Mouse (Mus musculus) forebrain, embryonic 13.5 days (tissue): Measurements from ENCODE around the gene Krt26. TPM values are rescaled to one million over a fixed set of nuclear protein-coding genes. Genes with fewer than 3 reads are reported as not detected.

Source experiments
- ATAC-seq: fragments of 200-750 bp; cut with Nextera tagmentation; 2 replicates; pipeline ENCODE4 v1.8.0; 2017
- H3K27ac ChIP-seq: fragments of 300-500 bp; sonication (generic); 2 replicates; pipeline ENCODE4 v1.5.1; 2015; ENCODE audit warnings: inconsistent platforms, mild to moderate bottlenecking, moderate library complexity
- H3K27me3 ChIP-seq: fragments of 300-500 bp; sonication (generic); 2 replicates; pipeline ENCODE4 v1.6.1; 2015; ENCODE audit warnings: mild to moderate bottlenecking, inconsistent platforms
- H3K36me3 ChIP-seq: fragments of 300-500 bp; sonication (generic); 2 replicates; pipeline ENCODE4 v1.6.1; 2015; ENCODE audit warnings: mild to moderate bottlenecking, inconsistent platforms; ENCODE audit not compliant: poor library complexity, severe bottlenecking
- H3K4me1 ChIP-seq: fragments of 300-500 bp; sonication (generic); 2 replicates; pipeline ENCODE4 v1.6.1; 2015; ENCODE audit warnings: inconsistent platforms
- H3K4me2 ChIP-seq: fragments of 300-500 bp; sonication (generic); 2 replicates; pipeline ENCODE4 v1.6.1; 2015; ENCODE audit warnings: inconsistent platforms, mild to moderate bottlenecking, moderate library complexity
- H3K4me3 ChIP-seq: fragments of 300-500 bp; sonication (generic); 2 replicates; pipeline ENCODE4 v1.5.1; 2015; ENCODE audit warnings: mild to moderate bottlenecking, inconsistent platforms
- H3K9ac ChIP-seq: fragments of 300-500 bp; sonication (generic); 2 replicates; pipeline ENCODE4 v1.6.1; 2015; ENCODE audit warnings: mild to moderate bottlenecking, inconsistent platforms
- H3K9me3 ChIP-seq: fragments of 300-500 bp; sonication (generic); replicated peaks from 2 replicates; pipeline ENCODE4 v1.6.1; 2016; ENCODE audit warnings: inconsistent platforms
- WGBS: fragments of 180-500 bp; shearing (Covaris S2); methylation state at CpG from one replicate; pipeline ENCODE4 v1.1.7; 2015; 5-methylcytosine and 5-hydroxymethylcytosine counted together
- polyA plus RNA-seq: library from polyadenylated mRNA; unstranded; fragments of >200 nt; fragmentation: Nextera tagmentation; extraction: Ambion mirVana; gene quantifications from 2 replicates; pipeline ENCODE4 v1.2.1, GENCODE M21; 2015

The Krt26 gene
- 0.09 TPM in 1 of 2 replicates, not detected in the other for polyA plus RNA-seq

DNA sequence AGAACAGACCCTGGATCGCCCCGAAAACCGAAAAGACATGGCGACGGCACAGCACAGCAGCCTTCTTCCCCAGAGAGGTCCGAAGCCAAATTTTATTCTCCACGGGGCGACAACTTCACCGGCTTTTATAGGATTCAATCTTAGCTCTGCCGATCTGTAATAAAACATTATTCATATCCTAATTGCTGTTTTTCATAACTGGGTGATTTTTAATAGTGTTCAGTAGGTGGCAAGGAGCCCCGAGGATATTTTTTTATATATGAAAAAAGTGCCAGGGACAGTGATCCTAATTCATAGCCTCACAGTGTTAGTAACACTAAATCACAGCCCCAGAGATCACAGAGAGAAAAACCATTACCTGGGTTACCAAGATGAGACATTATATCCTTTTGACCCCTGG lies at the start of gene Krt26:
TSS of gene Krt26 (minus strand) at position 101 of the 400 bp plus-strand sequence.
- H3K4me2 ChIP-seq, result no peak within 1 kb of the TSS
- H3K4me3 ChIP-seq, result no peak within 1 kb of the TSS
- H3K9ac ChIP-seq, result no peak within 1 kb of the TSS
- H3K9me3 ChIP-seq, result no peaks in the 10 kb centered on the region
- WGBS, result 92% methylated on average over 11 of the region's 11 CpGs
- no peaks in the 10 kb centered on the region for H3K36me3 ChIP-seq
- ATAC-seq, result no peak
- H3K27me3 ChIP-seq, result no peaks in the 10 kb centered on the region
- H3K4me1 ChIP-seq, result peaks cover 4% of the 10 kb centered on the region; the same call in 1 of the 2 replicates
- no peak within 1 kb of the TSS for H3K27ac ChIP-seq

DNA sequence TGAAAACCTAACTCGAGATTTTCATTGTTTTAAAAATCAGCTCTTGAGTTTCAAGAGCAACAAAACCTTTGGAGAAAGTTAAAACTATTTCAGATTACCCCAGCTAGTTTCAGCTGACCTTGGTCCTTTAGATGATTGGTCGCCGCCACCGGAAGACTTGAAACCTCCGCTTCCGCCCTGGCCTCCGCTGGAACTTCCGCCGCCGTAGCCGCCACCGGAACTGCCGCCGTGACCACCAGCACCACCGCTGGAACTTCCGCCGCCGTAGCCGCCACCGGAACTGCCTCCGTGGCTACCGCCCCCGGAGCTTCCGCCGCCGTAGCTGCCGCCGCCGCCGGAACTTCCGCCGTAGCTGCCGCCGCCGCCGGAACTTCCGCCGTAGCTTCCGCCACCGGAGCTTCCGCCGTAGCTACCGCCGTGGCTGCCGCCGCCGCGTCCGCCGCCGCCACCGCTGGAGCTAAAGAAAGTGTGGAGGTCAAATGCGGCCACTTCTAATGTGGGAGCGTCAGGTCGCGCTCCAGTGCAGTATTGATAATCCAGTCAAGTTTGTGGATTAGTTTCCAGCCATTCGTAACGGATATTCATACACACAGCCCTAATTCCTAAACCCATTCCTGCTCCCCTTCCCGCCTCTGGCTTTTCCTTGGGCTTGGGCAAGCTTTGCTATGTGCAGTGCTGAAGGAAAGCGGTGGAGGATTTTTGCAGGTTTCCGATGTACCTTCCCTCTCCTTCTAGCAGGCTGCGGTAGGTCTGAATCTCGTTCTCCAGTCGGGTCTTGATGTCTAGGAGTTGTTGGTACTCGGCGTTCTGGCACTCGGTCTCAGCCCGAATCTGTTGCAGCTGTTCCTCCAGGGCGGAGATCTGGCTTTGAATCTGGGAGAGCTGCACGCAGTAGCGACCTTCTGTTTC lies 48.3 kb upstream of the Krt26 start:
- peak overlapping the region; percentile 51 for H3K4me3 ChIP-seq
- peaks cover 13% of the 10 kb centered on the region for H3K27me3 ChIP-seq
- peak overlapping the region; percentile 72 for H3K4me2 ChIP-seq
- H3K9me3 ChIP-seq, result no peaks in the 10 kb centered on the region
- H3K4me1 ChIP-seq, result peaks cover 9% of the 10 kb centered on the region
- peak overlapping the region; percentile 96 for H3K27ac ChIP-seq
- 2% methylated on average over 70 of the region's 71 CpGs for WGBS
- no peaks in the 10 kb centered on the region for H3K36me3 ChIP-seq
- peak overlapping the region; percentile 75 for H3K9ac ChIP-seq
- peak; percentile 92 for ATAC-seq

DNA sequence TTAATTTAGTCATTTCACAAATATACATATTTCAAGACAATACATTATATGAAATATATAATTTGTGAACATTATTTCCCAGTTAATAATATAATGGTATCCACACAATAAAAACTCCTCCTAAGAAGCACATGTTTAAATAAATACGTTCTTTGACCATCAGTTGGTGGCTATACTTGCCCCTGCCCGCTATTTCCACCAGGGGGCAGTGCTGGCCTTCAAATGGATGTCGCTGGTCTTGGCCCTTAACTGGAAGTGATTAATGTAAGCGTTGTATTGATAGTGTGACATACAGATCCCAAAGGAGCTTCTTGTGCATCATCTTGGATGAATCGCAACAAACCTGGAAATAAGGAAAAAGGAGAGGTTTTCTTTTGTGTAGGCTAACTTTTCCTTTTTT lies 41.8 kb upstream of the Krt26 start:
- no peaks in the 10 kb centered on the region for H3K4me1 ChIP-seq
- no peak overlapping the region for H3K27ac ChIP-seq
- H3K4me3 ChIP-seq, result no peak overlapping the region
- H3K4me2 ChIP-seq, result no peak overlapping the region
- 0 out of 2 replicates have a peak, but pooled peaks have one; percentile 33 for ATAC-seq
- no peak overlapping the region for H3K9ac ChIP-seq
- peaks cover 15% of the 10 kb centered on the region for H3K27me3 ChIP-seq
- H3K36me3 ChIP-seq, result no peaks in the 10 kb centered on the region
- WGBS, result 14% methylated on average over 5 of the region's 5 CpGs
- H3K9me3 ChIP-seq, result no peaks in the 10 kb centered on the region

DNA sequence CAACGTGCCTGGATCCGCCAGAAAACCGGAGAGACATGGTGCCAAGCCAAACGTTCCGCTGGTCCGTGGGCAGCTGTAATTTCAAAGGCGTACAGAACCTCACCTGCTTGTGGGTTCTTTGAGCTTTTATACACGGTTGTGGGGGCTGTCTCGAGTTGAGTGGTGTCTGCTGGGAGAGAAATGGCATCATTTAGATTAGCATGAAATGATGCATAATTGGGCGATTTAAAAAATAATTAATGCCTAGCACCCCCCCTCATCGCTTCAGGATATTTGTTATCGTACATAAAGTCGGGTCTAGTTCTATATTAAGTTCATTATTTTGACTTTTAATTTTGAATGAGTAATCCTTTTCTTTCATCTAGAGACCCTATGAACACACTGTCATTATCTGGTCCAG lies 37.0 kb upstream of the Krt26 start, which contains the start of gene Krt28:
TSS of gene Krt28 (minus strand) at position 101 of the 400 bp plus-strand sequence.
- Histone ChIP-seq H3K4me2 (no peak within 1 kb of the TSS), H3K27me3 (peaks cover 2% of the 10 kb centered on the region; the same call in 1 of the 2 replicates), H3K27ac (no peak within 1 kb of the TSS), H3K9ac (no peak within 1 kb of the TSS), H3K9me3 (no peaks in the 10 kb centered on the region), H3K4me3 (no peak within 1 kb of the TSS), H3K36me3 (no peaks in the 10 kb centered on the region), H3K4me1 (no peaks in the 10 kb centered on the region)
- ATAC-seq, result no peak
- 85% methylated on average over 13 of the region's 13 CpGs for whole genome bisulfite sequencing

DNA sequence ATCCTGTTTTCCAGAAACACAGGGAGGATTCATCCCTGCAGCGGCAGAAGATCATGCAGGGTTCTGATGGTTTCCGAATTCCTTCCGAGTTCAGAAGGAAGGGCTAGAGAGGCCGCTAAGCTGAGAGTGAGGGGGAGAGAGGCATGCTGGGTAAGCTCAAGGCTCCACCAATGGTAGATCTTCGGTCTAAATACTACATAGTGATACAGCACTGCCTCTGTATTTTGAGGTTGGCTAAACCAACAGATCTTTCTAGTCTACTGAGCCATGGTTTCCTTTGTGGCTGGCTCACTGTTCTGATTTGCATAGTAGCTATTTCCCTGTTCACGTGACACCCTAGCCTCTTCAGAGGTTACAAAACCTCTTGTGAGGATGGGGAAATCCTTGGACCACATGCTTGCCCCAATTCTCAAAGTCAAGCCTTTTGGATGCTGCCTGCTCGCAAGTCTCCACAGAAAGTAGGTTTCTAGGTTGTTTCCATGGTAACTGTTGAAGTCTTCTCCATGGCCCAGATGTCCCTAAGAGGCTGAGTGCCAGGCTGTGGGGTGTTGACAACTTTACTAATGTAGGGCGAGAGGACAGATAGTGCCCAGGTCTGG lies 32.2 kb upstream of the Krt26 start:
- WGBS, result 82% methylated on average over 8 of the region's 8 CpGs
- Histone ChIP-seq H3K27ac (no peak overlapping the region), H3K27me3 (0 out of 2 replicates have a peak, but pooled peaks cover 5% of the 10 kb centered on the region), H3K36me3 (no peaks in the 10 kb centered on the region), H3K4me3 (no peak overlapping the region), H3K9me3 (no peaks in the 10 kb centered on the region), H3K4me1 (no peaks in the 10 kb centered on the region), H3K9ac (no peak overlapping the region), H3K4me2 (no peak overlapping the region)
- ATAC-seq, result no peak

DNA sequence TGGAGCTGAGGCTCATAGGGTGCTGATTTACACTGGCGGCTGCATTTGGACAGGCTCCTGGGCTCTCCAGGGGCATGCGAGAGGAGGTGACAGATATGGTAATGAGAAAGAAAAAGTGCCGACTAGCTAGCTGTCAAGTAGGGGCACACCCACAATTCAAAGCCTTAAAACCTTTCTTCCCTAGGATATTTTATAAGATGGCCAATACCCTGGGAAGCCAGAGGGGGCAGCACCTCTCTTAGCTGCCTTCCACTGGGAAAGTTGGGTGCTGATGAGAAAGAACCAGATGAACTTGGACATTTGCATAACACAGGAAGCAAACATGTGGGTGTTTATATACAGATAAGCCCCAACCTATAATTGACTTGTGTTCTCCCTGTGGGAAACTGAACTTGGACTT lies 31.5 kb upstream of the Krt26 start:
- ATAC-seq, result no peak
- Histone ChIP-seq H3K27me3 (0 out of 2 replicates have a peak, but pooled peaks cover 5% of the 10 kb centered on the region), H3K27ac (no peak overlapping the region), H3K4me2 (no peak overlapping the region), H3K36me3 (no peaks in the 10 kb centered on the region), H3K9me3 (no peaks in the 10 kb centered on the region), H3K4me1 (no peaks in the 10 kb centered on the region), H3K9ac (no peak overlapping the region), H3K4me3 (no peak overlapping the region)
- WGBS, result 24% methylated on average over 3 of the region's 3 CpGs

DNA sequence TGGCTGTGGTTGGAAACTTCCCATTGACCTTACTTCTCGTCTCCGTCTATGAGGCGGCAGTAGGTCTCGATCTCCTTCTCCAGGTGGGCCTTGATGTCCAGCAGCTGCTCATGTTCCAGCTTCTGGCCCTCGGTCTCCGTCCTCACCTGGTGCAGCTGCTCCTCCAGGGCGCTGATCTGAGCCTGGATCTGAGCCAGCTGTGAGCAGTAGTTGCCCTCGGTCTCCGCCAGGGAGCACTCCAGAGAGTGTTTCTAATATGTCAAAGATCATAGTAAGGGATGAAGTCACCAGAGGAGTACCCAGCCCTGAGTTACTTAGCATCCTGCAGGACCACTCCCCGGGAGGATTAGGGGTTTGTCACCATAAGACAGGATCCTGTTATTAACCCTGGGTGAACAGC lies 29.0 kb upstream of the Krt26 start:
- no peak overlapping the region for H3K9ac ChIP-seq
- no peaks in the 10 kb centered on the region for H3K36me3 ChIP-seq
- H3K4me1 ChIP-seq, result no peaks in the 10 kb centered on the region
- no peak overlapping the region for H3K4me2 ChIP-seq
- ATAC-seq, result no peak
- 45% methylated on average over 10 of the region's 10 CpGs for WGBS
- no peak overlapping the region for H3K27ac ChIP-seq
- H3K9me3 ChIP-seq, result no peaks in the 10 kb centered on the region
- 0 out of 2 replicates have a peak, but pooled peaks cover 5% of the 10 kb centered on the region for H3K27me3 ChIP-seq
- no peak overlapping the region for H3K4me3 ChIP-seq

DNA sequence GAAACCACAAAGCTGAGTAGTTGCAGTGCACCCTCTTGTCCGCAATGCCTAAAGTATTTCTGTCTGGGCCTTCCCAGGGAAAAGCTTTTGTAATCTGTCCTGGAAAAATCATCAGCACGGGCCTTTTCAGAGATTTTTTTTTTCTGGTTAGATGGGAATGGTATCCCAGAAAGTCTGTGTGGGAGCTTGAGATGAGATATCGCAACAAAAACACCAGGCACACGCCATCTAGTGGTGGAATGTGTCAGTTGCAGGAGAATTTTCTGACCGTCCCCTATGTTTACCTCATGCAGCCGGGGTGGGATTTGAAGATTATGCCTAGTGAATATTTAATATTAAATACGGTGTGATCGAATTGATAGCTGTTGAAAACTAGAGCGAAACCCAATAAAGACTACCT lies 26.6 kb upstream of the Krt26 start:
- Histone ChIP-seq H3K9ac (no peak overlapping the region), H3K9me3 (no peaks in the 10 kb centered on the region), H3K36me3 (no peaks in the 10 kb centered on the region), H3K4me1 (no peaks in the 10 kb centered on the region), H3K27ac (no peak overlapping the region), H3K27me3 (0 out of 2 replicates have a peak, but pooled peaks cover 5% of the 10 kb centered on the region), H3K4me2 (no peak overlapping the region), H3K4me3 (no peak overlapping the region)
- no peak for ATAC-seq
- 25% methylated on average over 9 of the region's 9 CpGs for WGBS

DNA sequence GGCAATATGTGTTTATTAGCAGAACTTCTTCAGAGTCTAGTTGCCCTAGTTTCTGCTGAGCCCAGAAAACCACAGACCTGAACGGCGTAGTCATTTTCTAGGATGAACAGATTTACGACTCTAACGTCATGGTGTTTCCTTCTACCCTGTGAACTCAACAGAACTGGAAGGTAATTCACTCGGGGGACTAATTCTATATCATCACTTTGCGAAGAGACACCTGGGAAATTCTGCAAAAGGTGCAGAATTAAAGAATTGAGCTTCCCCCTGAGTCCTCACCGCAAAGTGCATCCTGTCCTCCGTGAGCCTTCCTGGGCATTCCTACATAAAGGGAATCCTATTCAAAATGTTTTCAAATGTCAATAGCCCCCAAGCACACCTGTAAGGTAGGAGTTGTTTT lies 23.7 kb upstream of the Krt26 start:
- Histone ChIP-seq H3K4me1 (no peaks in the 10 kb centered on the region), H3K4me2 (no peak overlapping the region), H3K27me3 (0 out of 2 replicates have a peak, but pooled peaks cover 5% of the 10 kb centered on the region), H3K4me3 (no peak overlapping the region), H3K36me3 (no peaks in the 10 kb centered on the region), H3K9ac (no peak overlapping the region), H3K27ac (no peak overlapping the region), H3K9me3 (no peaks in the 10 kb centered on the region)
- ATAC-seq, result no peak
- WGBS, result 91% methylated on average over 8 of the region's 8 CpGs

DNA sequence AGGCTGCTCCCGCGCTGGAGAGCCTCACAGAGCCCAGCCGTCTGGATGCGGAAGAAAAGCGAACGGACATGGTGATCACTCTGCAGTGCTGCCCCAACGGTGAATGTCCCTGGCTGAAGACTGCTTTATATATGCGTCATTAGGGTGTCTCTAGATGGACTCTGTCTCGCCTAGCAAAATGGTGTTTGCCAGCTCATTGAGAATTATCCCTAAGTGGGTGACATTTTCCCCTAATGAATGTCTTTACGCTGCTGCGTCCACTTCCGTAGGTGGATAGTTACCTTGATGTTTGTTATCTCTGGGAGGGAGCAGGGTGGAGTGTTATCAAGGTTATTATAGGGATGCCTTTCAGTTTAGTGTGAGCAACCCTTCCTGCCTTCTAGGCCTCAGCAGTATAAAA lies 13.2 kb upstream of the Krt26 start, which contains the start of gene Krt27:
TSS of gene Krt27 (minus strand) at position 101 of the 400 bp plus-strand sequence.
- H3K4me2 ChIP-seq, result no peak within 1 kb of the TSS
- ATAC-seq, result no peak
- no peak within 1 kb of the TSS for H3K9ac ChIP-seq
- H3K27me3 ChIP-seq, result no peaks in the 10 kb centered on the region
- H3K4me1 ChIP-seq, result no peaks in the 10 kb centered on the region
- H3K4me3 ChIP-seq, result no peak within 1 kb of the TSS
- 79% methylated on average over 12 of the region's 12 CpGs for WGBS
- H3K27ac ChIP-seq, result no peak within 1 kb of the TSS
- H3K36me3 ChIP-seq, result no peaks in the 10 kb centered on the region
- H3K9me3 ChIP-seq, result no peaks in the 10 kb centered on the region

DNA sequence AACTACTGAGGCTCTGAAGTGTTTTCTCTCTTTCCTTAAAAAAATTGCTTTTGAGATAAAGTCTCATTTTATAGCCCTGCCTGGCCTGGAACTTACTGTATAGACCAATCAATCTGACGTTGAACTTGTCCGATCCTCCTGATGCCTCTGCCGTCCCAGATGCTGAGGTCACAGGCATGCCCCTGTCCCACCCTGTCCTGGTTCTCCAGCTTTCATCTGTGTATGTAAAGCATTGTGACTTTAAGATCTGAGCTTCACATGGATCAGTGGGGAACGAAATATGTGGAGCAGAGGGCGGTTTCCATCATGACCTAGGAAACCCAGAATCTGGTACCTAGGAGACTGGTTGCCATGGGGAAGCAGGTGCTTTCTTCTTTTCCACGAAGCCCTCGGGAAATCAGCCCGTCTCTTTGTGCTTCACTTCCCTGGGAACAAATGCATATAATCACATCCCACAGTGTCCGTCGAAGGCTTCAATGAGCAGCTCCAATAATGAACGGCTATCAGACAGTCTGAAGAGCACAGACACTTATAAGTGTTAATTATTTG lies 1.6 kb upstream of the Krt26 start:
- Histone ChIP-seq H3K9ac (no peak overlapping the region), H3K36me3 (no peaks in the 10 kb centered on the region), H3K4me3 (no peak overlapping the region), H3K27ac (no peak overlapping the region), H3K27me3 (no peaks in the 10 kb centered on the region), H3K4me2 (no peak overlapping the region), H3K9me3 (no peaks in the 10 kb centered on the region), H3K4me1 (peaks cover 4% of the 10 kb centered on the region; the same call in 1 of the 2 replicates)
- no peak for ATAC-seq
- 41% methylated on average over 11 of the region's 11 CpGs for WGBS

DNA sequence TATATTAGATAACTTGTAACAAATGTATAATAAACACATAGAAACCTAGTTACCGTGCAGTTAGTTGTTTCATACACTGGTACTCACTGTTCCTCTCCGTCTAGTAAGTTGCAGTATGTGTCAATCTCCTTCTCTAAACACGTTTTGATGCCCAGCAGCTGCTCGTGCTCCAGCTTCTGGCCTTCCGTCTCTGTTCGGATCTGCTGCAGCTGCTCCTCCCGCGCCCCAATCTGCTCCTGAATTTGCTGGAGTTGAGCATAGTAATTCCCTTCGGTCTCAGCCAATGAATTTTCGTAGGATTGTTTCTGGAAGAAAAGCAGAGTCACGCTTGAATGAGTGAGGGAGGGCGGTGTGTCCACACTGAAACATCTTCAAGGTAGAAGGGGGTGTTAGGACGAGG lies 4.3 kb downstream of the Krt26 start:
- H3K4me1 ChIP-seq, result no peaks in the 10 kb centered on the region
- H3K36me3 ChIP-seq, result no peaks in the 10 kb centered on the region
- H3K27ac ChIP-seq, result no peak overlapping the region
- H3K9me3 ChIP-seq, result no peaks in the 10 kb centered on the region
- no peak overlapping the region for H3K4me2 ChIP-seq
- no peak overlapping the region for H3K4me3 ChIP-seq
- H3K27me3 ChIP-seq, result no peaks in the 10 kb centered on the region
- WGBS, result 69% methylated on average over 13 of the region's 13 CpGs
- no peak for ATAC-seq
- H3K9ac ChIP-seq, result no peak overlapping the region
